In the genomic region with DNA sequence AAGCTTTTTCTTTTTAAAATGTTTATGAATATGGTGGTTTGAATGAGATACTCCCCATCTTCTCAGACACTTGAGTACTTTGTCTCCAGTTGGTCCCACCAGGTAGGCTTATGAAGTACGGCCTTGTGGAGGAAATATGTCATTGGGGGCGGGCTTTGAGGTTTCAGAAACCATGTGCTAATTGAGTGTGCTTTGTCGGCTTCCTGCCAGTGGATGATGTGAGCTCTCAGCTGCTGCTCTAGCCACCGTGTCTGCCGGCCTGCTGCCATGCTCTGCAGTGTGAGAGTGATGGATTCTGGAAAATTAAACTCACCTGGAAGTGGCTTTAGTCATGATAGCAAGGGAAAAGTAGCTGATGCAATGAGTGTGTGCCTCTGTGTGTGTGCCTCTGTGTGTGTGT, we compare ENCODE assay signal across 12 mouse cellular contexts. TPM values are rescaled to one million over a fixed set of nuclear protein-coding genes. Genes with fewer than 3 reads are reported as not detected.
DNase-seq lines count a peak whose midpoint lies in the region; ATAC-seq and TF ChIP-seq lines count a peak whose summit lies in the region.
"Had no signal": no experiment of that assay in that cellular context is flagged by ENCODE, and none has a peak within 500 bp of the region (broad histone marks: within the 10 kb centered on the region; RNA-seq: fewer than 3 reads in every experiment).

No protein-coding gene starts in this region.

- peaks cover 23% of the 10 kb centered on the region for H3K36me3 ChIP-seq in hindbrain, embryonic 14.5 days (replicated peaks; ENCODE audit: control insufficient read depth, insufficient read depth)
- H3K36me3 ChIP-seq in hindbrain, embryonic 10.5 days = peaks cover 23% of the 10 kb centered on the region
- peaks cover 10% of the 10 kb centered on the region for H3K36me3 ChIP-seq in spleen, adult 2 months (ENCODE audit: control insufficient read depth, insufficient read depth, low read length)
- H3K36me3 ChIP-seq in kidney, adult 2 months (ENCODE audit: control insufficient read depth, insufficient read depth, low read length) = no peaks in the 10 kb centered on the region

- no peaks in the 10 kb centered on the region for H3K27me3 ChIP-seq in hindbrain, embryonic 14.5 days (ENCODE audit: control insufficient read depth, insufficient read depth, low read length)
- no peaks in the 10 kb centered on the region for H3K27me3 ChIP-seq in hindbrain, embryonic 10.5 days (ENCODE audit: insufficient read depth, poor library complexity, severe bottlenecking)
- H3K27me3 ChIP-seq in spleen, adult 2 months (ENCODE audit: control insufficient read depth, insufficient read depth, low read length) = no peaks in the 10 kb centered on the region
- H3K27me3 ChIP-seq in kidney, adult 2 months (replicated peaks; ENCODE audit: control insufficient read depth, insufficient read depth, low read length) = no peaks in the 10 kb centered on the region
- H3K27me3 ChIP-seq: neural tube, embryonic 12.5 days had no signal

- no peaks in the 10 kb centered on the region for H3K9me3 ChIP-seq in hindbrain, embryonic 14.5 days (ENCODE audit: control insufficient read depth, low read length)
- H3K9me3 ChIP-seq in hindbrain, embryonic 10.5 days = no peaks in the 10 kb centered on the region
- H3K9me3 ChIP-seq: neural tube, embryonic 12.5 days had no signal

- no peak for ATAC-seq in hindbrain, embryonic 14.5 days (ENCODE audit: low FRiP score)
- ATAC-seq in neutrophil, adult 5-6 weeks (ENCODE audit: extremely low read depth, insufficient number of reproducible peaks, low FRiP score, poor library complexity, severe bottlenecking) = 0 out of 2 replicates have a peak, but pooled peaks have one; percentile 13
- ATAC-seq: intestine, embryonic 16.5 days had no signal

- H3K4me3 ChIP-seq in hindbrain, embryonic 14.5 days (replicated peaks; ENCODE audit: low read length) = no peak overlapping the region
- H3K4me3 ChIP-seq in hindbrain, embryonic 10.5 days = no peak overlapping the region
- H3K4me3 ChIP-seq in spleen, adult 2 months (ENCODE audit: extremely low read depth, insufficient read depth, insufficient read length) = no peak overlapping the region
- H3K4me3 ChIP-seq in kidney, adult 2 months (ENCODE audit: insufficient read depth, low read depth, low read length) = no peak overlapping the region
- H3K4me3 ChIP-seq: neural tube, embryonic 12.5 days had no signal

- H3K27ac ChIP-seq in hindbrain, embryonic 14.5 days = no peak overlapping the region
- H3K27ac ChIP-seq in hindbrain, embryonic 10.5 days = no peak overlapping the region
- no peak overlapping the region for H3K27ac ChIP-seq in spleen, adult 2 months (ENCODE audit: insufficient read depth, low read length)
- H3K27ac ChIP-seq in kidney, adult 2 months (ENCODE audit: insufficient read depth, low read depth, low read length) = no peak overlapping the region
- H3K27ac ChIP-seq: neural tube, embryonic 12.5 days had no signal

- 54% methylated on average over 5 of the region's 5 CpGs for WGBS in hindbrain, embryonic 14.5 days
- 77% methylated on average over 5 of the region's 5 CpGs for WGBS in hindbrain, embryonic 10.5 days
- 13% methylated on average over 5 of the region's 5 CpGs for WGBS in spleen, adult 2 months
- whole genome bisulfite sequencing in kidney, adult 2 months = 46% methylated on average over 5 of the region's 5 CpGs

- no peak overlapping the region for H3K9ac ChIP-seq in hindbrain, embryonic 14.5 days
- H3K9ac ChIP-seq: neural tube, embryonic 12.5 days had no signal

- no peaks in the 10 kb centered on the region for H3K4me1 ChIP-seq in hindbrain, embryonic 14.5 days (replicated peaks; ENCODE audit: control insufficient read depth, insufficient read depth, low read length)
- peaks cover 6% of the 10 kb centered on the region; the same call in 1 of the 2 replicates for H3K4me1 ChIP-seq in hindbrain, embryonic 10.5 days (replicated peaks)
- H3K4me1 ChIP-seq in spleen, adult 2 months (ENCODE audit: control insufficient read depth, insufficient read depth, insufficient read length) = peaks cover 6% of the 10 kb centered on the region; the same call in 1 of the 2 replicates
- H3K4me1 ChIP-seq in kidney, adult 2 months (ENCODE audit: control insufficient read depth, insufficient read depth, low read length) = no peaks in the 10 kb centered on the region

- no peak overlapping the region for H3K4me2 ChIP-seq in hindbrain, embryonic 14.5 days (replicated peaks)
- H3K4me2 ChIP-seq: neural tube, embryonic 12.5 days had no signal

- DNase-seq in hindbrain, embryonic 14.5 days (ENCODE audit: low spot score) = peak; percentile 25
- DNase-seq in hindbrain, embryonic 10.5 days (ENCODE audit: low spot score) = no peak
- peak; percentile 31 to 34 for DNase-seq in spleen, adult 2 months (ENCODE audit: low read depth in 1 of 2, low spot score in 2 of 2)
- DNase-seq in spleen, adult 12 weeks (ENCODE audit: low spot score) = no peak
- peak; percentile 6 for DNase-seq in NIH3T3 (ENCODE audit: low read depth)
- DNase-seq in kidney, adult 2 months = no peak
- DNase-seq: cerebellum, adult 11 months; heart, adult 11 months had no signal

- no peak for TF ChIP-seq CTCF in spleen, adult 2 months (IDR thresholded peaks at IDR 0.05; ENCODE audit: extremely low read depth, insufficient read depth, insufficient read length, insufficient replicate concordance)
- no peak for TF ChIP-seq CTCF in kidney, adult 2 months (conservative IDR thresholded peaks at IDR 0.05; ENCODE audit: insufficient read depth, insufficient read length, low read depth, low read length)

- TF ChIP-seq POLR2A in spleen, adult 2 months (IDR thresholded peaks at IDR 0.05; ENCODE audit: low read depth, low read length) = no peak
- TF ChIP-seq POLR2A in kidney, adult 2 months (IDR thresholded peaks at IDR 0.05; ENCODE audit: low read depth, low read length) = no peak

RNA-seq across cellular contexts. Expression of a gene that starts 13.8 kb away (rescaled TPM):
- polyA plus RNA-seq in hindbrain, embryonic 14.5 days (2014; fragmentation: Nextera tagmentation; extraction: Ambion mirVana) = 18.9 and 19.4 TPM in 2 replicates
- 8.3 and 10.4 TPM in 2 replicates for polyA plus RNA-seq in hindbrain, embryonic 10.5 days (2016; fragmentation: Nextera tagmentation; extraction: Ambion mirVana)
- 1.4 and 1.9 TPM in 2 replicates for polyA plus RNA-seq in spleen, adult 2 months (2012; rRNA removed)
- not detected in 2 replicates for total RNA-seq in neutrophil, adult 5-6 weeks (2017)
- 0.57 and 0.83 TPM in 2 replicates for polyA plus RNA-seq in kidney, adult 2 months (2012; rRNA removed)

RNA-seq across cellular contexts. Expression of a gene that starts 53.5 kb away (rescaled TPM):
- 10.5 and 10.6 TPM in 2 replicates for polyA plus RNA-seq in hindbrain, embryonic 14.5 days (2014; fragmentation: Nextera tagmentation; extraction: Ambion mirVana)
- 218 and 357 TPM in 2 replicates for polyA plus RNA-seq in hindbrain, embryonic 10.5 days (2016; fragmentation: Nextera tagmentation; extraction: Ambion mirVana)
- polyA plus RNA-seq in spleen, adult 2 months (2012; rRNA removed) = 0.27 and 0.30 TPM in 2 replicates
- 0.47 TPM in 1 of 2 replicates, not detected in the other for total RNA-seq in neutrophil, adult 5-6 weeks (2017)
- 0.72 and 0.94 TPM in 2 replicates for polyA plus RNA-seq in kidney, adult 2 months (2012; rRNA removed)
- polyA plus RNA-seq: small intestine, adult 2 months had no signal

RNA-seq across cellular contexts. Expression of a gene that starts 55.3 kb away (rescaled TPM):
- 33.9 and 39.5 TPM in 2 replicates for polyA plus RNA-seq in hindbrain, embryonic 14.5 days (2014; fragmentation: Nextera tagmentation; extraction: Ambion mirVana)
- polyA plus RNA-seq in hindbrain, embryonic 10.5 days (2016; fragmentation: Nextera tagmentation; extraction: Ambion mirVana) = 38.5 and 39.9 TPM in 2 replicates
- 32.6 and 39.7 TPM in 2 replicates for polyA plus RNA-seq in spleen, adult 2 months (2012; rRNA removed)
- total RNA-seq in neutrophil, adult 5-6 weeks (2017) = 126 and 127 TPM in 2 replicates
- 41.6 and 45.3 TPM in 2 replicates for polyA plus RNA-seq in kidney, adult 2 months (2012; rRNA removed)

Comparison
In these comparisons a context has a peak if more than half of its experiments do, and no peak if none do; other contexts are left out.
1. DNase-seq: peak in hindbrain, embryonic 14.5 days (single experiment), spleen, adult 2 months (2 of 2) and NIH3T3 (single experiment); none in hindbrain, embryonic 10.5 days (single experiment), spleen, adult 12 weeks (single experiment) and kidney, adult 2 months (single experiment).
2. RNA of a gene that starts 53.5 kb away (polyA plus RNA-seq): 218 to 357 TPM in hindbrain, embryonic 10.5 days; 10.5 to 10.6 TPM in hindbrain, embryonic 14.5 days, 0.72 to 0.94 TPM in kidney, adult 2 months and 0.27 to 0.30 TPM in spleen, adult 2 months; every median in the first group is over 10 times any median in the second.